Mouse (Mus musculus): ENCODE data around the gene Mtx2. TPM values are rescaled to one million over a fixed set of nuclear protein-coding genes. Genes with fewer than 3 reads are reported as not detected.
A peak's percentile ranks its signal among the peaks of the same experiment; 100 is the strongest.

Gene Mtx2
- total and polyA plus RNA-seq, 3 experiments = 56.4 to 186 (median 111) TPM

DNA sequence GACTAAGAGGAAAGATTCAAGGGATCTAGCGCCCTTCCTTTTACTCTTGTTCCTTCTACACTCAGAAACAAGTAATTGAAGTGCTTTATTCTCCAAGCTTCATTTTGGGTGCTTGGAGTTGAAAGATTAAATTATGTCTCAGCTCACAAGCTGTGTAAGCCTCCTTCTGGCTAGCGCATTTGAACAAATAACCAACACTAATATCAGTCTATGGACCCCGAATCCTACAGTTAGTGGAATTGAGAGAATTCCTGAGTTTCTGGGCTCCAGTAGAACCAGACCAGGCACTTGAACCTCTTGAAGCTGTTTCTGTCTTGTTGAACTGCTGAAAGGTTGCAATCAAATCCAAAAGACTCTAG lies 253 bp upstream of the Mtx2 start:
- dilution Hi-C loops (cut with MboI; ENCODE audit: extremely low pct_ligation_motif_present, extremely low pct_unique_long_range_greater_than_20kb, low sequenced_read_pairs) = no loop called here
- H3K79me2 ChIP-seq (replicated peaks; ENCODE audit: control insufficient read depth, extremely low read depth, insufficient read depth, poor library complexity, severe bottlenecking) = peaks cover 6% of the 10 kb centered on the region; the same call in 1 of the 2 replicates
- H3K4me1 ChIP-seq (ENCODE audit: control insufficient read depth in 1 of 2, insufficient read depth in 2 of 2) = peaks cover 3 to 13% of the 10 kb centered on the region in 2 experiments; a peak in 3 of 4 replicates
- peak overlapping the region; percentile 76 to 97 (median 97) for H3K4me3 ChIP-seq (replicated peaks in 1 of 3; ENCODE audit: low read depth in 2 of 3, low read length in 2 of 3, poor library complexity in 1 of 3)
- H3K27me3 ChIP-seq (replicated peaks) = no peaks in the 10 kb centered on the region
- peak overlapping the region; percentile 72; the same call in 1 of the 2 replicates for H3K4me2 ChIP-seq (ENCODE audit: insufficient read depth, low read depth, poor library complexity, severe bottlenecking)
- no peak for DNase-seq (ENCODE audit: extremely low read depth)
- in situ Hi-C loops (cut with MboI; ENCODE audit: low pct_ligation_motif_present, low pct_unique_long_range_greater_than_20kb, low sequenced_read_pairs) = no loop called here
- H3K36me3 ChIP-seq (replicated peaks in 1 of 2; ENCODE audit: control insufficient read depth in 1 of 2, insufficient read depth in 1 of 2, low read length in 1 of 2) = peaks cover 0 to 3% of the 10 kb centered on the region in 2 experiments
- no peak for TF ChIP-seq MAX (IDR thresholded peaks at IDR 0.05; ENCODE audit: low read length)
- no peak for TF ChIP-seq PAX5 (IDR thresholded peaks at IDR 0.05; ENCODE audit: low read length)
- no peak for TF ChIP-seq TBP (conservative IDR thresholded peaks at IDR 0.05; ENCODE audit: low read depth, low read length)
- no peak for TF ChIP-seq NRF1 (IDR thresholded peaks at IDR 0.05; ENCODE audit: low read depth, low read length)
- TF ChIP-seq HCFC1 (IDR thresholded peaks at IDR 0.05; ENCODE audit: low read depth, low read length) = no peak
- 0 out of 2 replicates have a peak, but pooled peaks have one; percentile 22 for TF ChIP-seq MYC (IDR thresholded peaks at IDR 0.05; ENCODE audit: low read depth, low read length)
- no peaks in the 10 kb centered on the region for H3K9me3 ChIP-seq (replicated peaks; ENCODE audit: low read length)
- H3K9ac ChIP-seq (ENCODE audit: insufficient read depth, low read depth) = peak overlapping the region; percentile 89; the same call in 1 of the 2 replicates
- H3K27ac ChIP-seq (ENCODE audit: insufficient read depth, low read depth) = no peak overlapping the region

DNA sequence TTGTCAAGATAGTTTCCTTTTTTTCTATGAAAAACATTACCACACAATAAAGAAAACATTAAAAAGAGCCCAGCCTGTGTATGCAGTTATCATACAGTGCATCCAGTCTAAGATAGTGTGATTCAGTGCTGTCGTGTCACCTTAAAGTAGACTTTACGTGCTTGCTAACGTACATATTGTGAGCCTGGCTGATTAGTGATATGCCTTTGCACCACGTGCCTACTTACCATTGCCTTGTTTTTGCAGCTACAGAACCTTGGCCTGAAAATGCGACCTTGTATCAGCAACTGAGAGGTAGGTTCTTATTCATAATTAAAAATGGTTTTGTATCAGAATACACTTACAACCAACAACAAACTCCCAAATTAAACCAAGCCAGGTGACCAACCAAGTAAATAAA lies 21.4 kb downstream of the Mtx2 start:
- dilution Hi-C loops (cut with MboI; ENCODE audit: extremely low pct_ligation_motif_present, extremely low pct_unique_long_range_greater_than_20kb, low sequenced_read_pairs) = no loop called here
- no peaks in the 10 kb centered on the region for H3K27me3 ChIP-seq (replicated peaks)
- in situ Hi-C loops (cut with MboI; ENCODE audit: low pct_ligation_motif_present, low pct_unique_long_range_greater_than_20kb, low sequenced_read_pairs) = no loop called here
- TF ChIP-seq ETS1 (conservative IDR thresholded peaks at IDR 0.05; ENCODE audit: low read depth, low read length) = no peak
- no peak for TF ChIP-seq CTCF (conservative IDR thresholded peaks at IDR 0.05 in 1 of 2, IDR thresholded peaks at IDR 0.05 in 1 of 2; ENCODE audit: low read depth in 2 of 2, low read length in 2 of 2)
- no peak for TF ChIP-seq PAX5 (IDR thresholded peaks at IDR 0.05; ENCODE audit: low read length)
- no peak for TF ChIP-seq SIN3A (IDR thresholded peaks at IDR 0.05; ENCODE audit: low read length)
- no peak for TF ChIP-seq USF2 (conservative IDR thresholded peaks at IDR 0.05; ENCODE audit: low read depth, low read length)
- TF ChIP-seq NELFE (IDR thresholded peaks at IDR 0.05; ENCODE audit: low read depth, low read length) = no peak
- TF ChIP-seq E2F4 (IDR thresholded peaks at IDR 0.05; ENCODE audit: insufficient replicate concordance, low read depth, low read length) = no peak
- TF ChIP-seq KAT2A (IDR thresholded peaks at IDR 0.05; ENCODE audit: insufficient replicate concordance, low read length) = no peak
- no peak for TF ChIP-seq POLR2A (IDR thresholded peaks at IDR 0.05; ENCODE audit: low read depth, low read length)
- no peak for TF ChIP-seq MAZ (IDR thresholded peaks at IDR 0.05; ENCODE audit: low read depth, low read length)
- TF ChIP-seq IRF4 (IDR thresholded peaks at IDR 0.05; ENCODE audit: low read depth, low read length) = no peak
- no peak for TF ChIP-seq MAX (IDR thresholded peaks at IDR 0.05; ENCODE audit: low read length)
- TF ChIP-seq ZC3H11A (IDR thresholded peaks at IDR 0.05; ENCODE audit: low read depth, low read length) = no peak
- TF ChIP-seq HCFC1 (IDR thresholded peaks at IDR 0.05; ENCODE audit: low read depth, low read length) = no peak
- no peak for TF ChIP-seq ZNF384 (IDR thresholded peaks at IDR 0.05; ENCODE audit: low read depth, low read length)
- TF ChIP-seq USF1 (IDR thresholded peaks at IDR 0.05; ENCODE audit: low read depth, low read length) = no peak
- no peak for TF ChIP-seq ZMIZ1 (IDR thresholded peaks at IDR 0.05; ENCODE audit: low read depth, low read length)
- no peak for TF ChIP-seq BHLHE40 (IDR thresholded peaks at IDR 0.05; ENCODE audit: low read depth, low read length)
- no peak for TF ChIP-seq POLR2AphosphoS2 (IDR thresholded peaks at IDR 0.05; ENCODE audit: low read depth, low read length)
- TF ChIP-seq SMC3 (IDR thresholded peaks at IDR 0.05; ENCODE audit: low read depth, low read length) = no peak
- H3K9me3 ChIP-seq (replicated peaks; ENCODE audit: low read length) = no peaks in the 10 kb centered on the region
- no peak for DNase-seq (ENCODE audit: extremely low read depth)
- no peak overlapping the region for H3K4me2 ChIP-seq (ENCODE audit: insufficient read depth, low read depth, poor library complexity, severe bottlenecking)
- peaks cover 1% of the 10 kb centered on the region; the same call in 1 of the 2 replicates for H3K79me2 ChIP-seq (replicated peaks; ENCODE audit: control insufficient read depth, extremely low read depth, insufficient read depth, poor library complexity, severe bottlenecking)
- H3K4me3 ChIP-seq (replicated peaks in 1 of 3; ENCODE audit: low read depth in 2 of 3, low read length in 2 of 3, poor library complexity in 1 of 3) = no peak overlapping the region
- peaks cover 0 to 4% of the 10 kb centered on the region in 2 experiments; a peak in 1 of 4 replicates for H3K4me1 ChIP-seq (ENCODE audit: control insufficient read depth in 1 of 2, insufficient read depth in 2 of 2)
- H3K9ac ChIP-seq (ENCODE audit: insufficient read depth, low read depth) = no peak overlapping the region
- H3K27ac ChIP-seq (ENCODE audit: insufficient read depth, low read depth) = no peak overlapping the region
- peaks cover 0 to 17% of the 10 kb centered on the region in 2 experiments for H3K36me3 ChIP-seq (replicated peaks in 1 of 2; ENCODE audit: control insufficient read depth in 1 of 2, insufficient read depth in 1 of 2, low read length in 1 of 2)
